Mouse (Mus musculus) bone marrow, adult 2 months (tissue): ENCODE measurements around the gene Gadd45gip1. TPM values are rescaled to one million over a fixed set of nuclear protein-coding genes. Genes with fewer than 3 reads are reported as not detected.

Experiments used
- H3K27ac ChIP-seq: fragments of 200-500 bp; 2 replicates; pipeline ENCODE4 v1.5.1; 2012; ENCODE audit warnings: low read depth, mild to moderate bottlenecking, control low read depth, inconsistent platforms, low read length; ENCODE audit not compliant: control insufficient read depth, poor library complexity, insufficient read depth
- H3K4me1 ChIP-seq: fragments of 200-500 bp; 2 replicates; pipeline ENCODE4 v1.6.1; 2011; ENCODE audit warnings: low read length; ENCODE audit not compliant: control insufficient read depth, insufficient read depth
- H3K4me3 ChIP-seq: fragments of 200-500 bp; replicated peaks from 2 replicates; pipeline ENCODE3; 2011; ENCODE audit warnings: mild to moderate bottlenecking, low read depth, low read length, control low read depth; ENCODE audit not compliant: control insufficient read depth
- CTCF ChIP-seq: fragments of 200-500 bp; IDR thresholded peaks from 2 replicates; pipeline ENCODE4 v1.5.1; 2011; ENCODE audit warnings: low read length, control low read depth; ENCODE audit not compliant: control insufficient read depth, insufficient read depth
- POLR2A ChIP-seq: fragments of 200-500 bp; IDR thresholded peaks from 2 replicates; pipeline ENCODE4 v1.6.1; 2011; ENCODE audit warnings: low read depth, mild to moderate bottlenecking, control low read depth, low read length, borderline replicate concordance; ENCODE audit not compliant: control insufficient read depth
- whole genome bisulfite sequencing: fragments of 180-500 bp; shearing (Covaris S2); methylation state at CpG from one replicate; pipeline ENCODE4 v1.1.7; 2018; 5-methylcytosine and 5-hydroxymethylcytosine counted together
- polyA plus RNA-seq: library from polyadenylated mRNA; stranded (reverse); fragments of >200 nt; gene quantifications from 2 replicates; pipeline ENCODE4 v1.2.4, GENCODE M21; 2011; ENCODE audit warnings: low replicate concordance; ENCODE audit not compliant: missing spikeins, insufficient read depth, insufficient read length

Gadd45gip1 gene
- polyA plus RNA-seq, result 9.2 and 20.5 TPM in 2 replicates

DNA sequence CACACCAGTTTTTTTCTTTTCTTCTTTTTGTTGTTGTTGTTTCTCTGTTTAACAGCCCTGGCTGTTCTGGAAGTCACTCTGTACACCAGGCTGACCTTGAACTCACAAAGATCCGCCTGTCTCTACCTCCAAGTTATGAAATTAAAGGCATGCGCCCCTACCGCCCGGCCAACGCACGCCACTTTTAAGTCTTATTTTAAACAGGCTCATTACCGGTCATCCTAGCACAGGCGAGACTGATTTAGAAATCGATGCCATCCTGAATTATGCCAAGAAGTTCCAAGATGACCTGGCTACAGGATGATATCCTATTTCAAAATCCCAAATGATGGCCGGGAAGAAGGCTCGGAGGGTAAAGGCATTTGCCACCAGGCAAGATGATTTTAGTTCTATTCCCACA lies at the start of gene Gadd45gip1:
TSS of gene Gadd45gip1 (plus strand) at position 33 of the 400 bp plus-strand sequence.
- Histone ChIP-seq H3K27ac (peak within 1 kb of the TSS; percentile 88), H3K4me1 (no peaks in the 10 kb centered on the region; the same call in 1 of the 2 replicates), H3K4me3 (peak within 1 kb of the TSS; percentile 100)
- no peak for TF ChIP-seq POLR2A
- TF ChIP-seq CTCF, result peak; percentile 60
- 10% methylated on average over 11 of the region's 11 CpGs for WGBS

DNA sequence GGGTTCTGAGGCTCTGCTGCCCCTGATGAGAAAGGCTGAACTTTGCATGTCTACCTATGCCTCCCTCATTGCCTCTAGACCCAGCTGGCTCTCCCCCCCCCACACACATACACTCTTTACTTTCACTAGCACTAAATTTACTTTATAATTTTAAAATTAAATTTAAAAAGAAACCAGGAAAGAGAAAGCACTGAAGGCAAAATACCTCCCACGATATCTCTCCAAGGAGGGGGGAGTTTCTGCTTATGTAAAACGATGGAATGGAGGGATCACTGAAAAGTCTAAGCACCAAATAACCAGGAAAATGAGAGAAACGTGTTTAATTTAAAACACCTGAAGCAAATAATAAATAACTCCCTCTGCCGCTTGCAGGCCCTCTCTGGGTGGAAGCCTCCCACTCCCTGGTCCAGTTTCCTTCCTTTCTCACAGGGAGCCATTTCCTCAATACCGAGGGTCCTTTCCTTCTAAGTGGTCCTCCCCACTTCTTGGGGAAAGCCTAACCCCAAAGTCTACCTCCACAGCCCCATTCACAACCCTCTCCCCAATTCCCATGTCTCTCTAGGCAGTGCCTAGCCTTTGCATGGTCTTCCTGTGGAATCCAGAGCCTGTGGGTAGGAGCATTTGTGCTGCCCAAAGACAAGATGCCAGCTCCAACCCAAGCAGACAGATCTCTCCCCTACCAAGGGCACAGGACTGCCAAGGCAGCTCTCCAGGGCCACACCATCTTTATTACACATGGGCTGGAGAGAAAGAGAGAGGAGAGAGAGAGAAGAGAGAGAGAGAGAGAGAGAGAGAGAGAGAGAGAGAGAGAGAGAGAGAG lies 49.4 kb upstream of the Gadd45gip1 start:
- Histone ChIP-seq H3K4me1 (no peaks in the 10 kb centered on the region), H3K4me3 (no peak overlapping the region), H3K27ac (no peak overlapping the region)
- 68% methylated on average over 5 of the region's 5 CpGs for WGBS
- TF ChIP-seq CTCF (no peak), POLR2A (no peak)

DNA sequence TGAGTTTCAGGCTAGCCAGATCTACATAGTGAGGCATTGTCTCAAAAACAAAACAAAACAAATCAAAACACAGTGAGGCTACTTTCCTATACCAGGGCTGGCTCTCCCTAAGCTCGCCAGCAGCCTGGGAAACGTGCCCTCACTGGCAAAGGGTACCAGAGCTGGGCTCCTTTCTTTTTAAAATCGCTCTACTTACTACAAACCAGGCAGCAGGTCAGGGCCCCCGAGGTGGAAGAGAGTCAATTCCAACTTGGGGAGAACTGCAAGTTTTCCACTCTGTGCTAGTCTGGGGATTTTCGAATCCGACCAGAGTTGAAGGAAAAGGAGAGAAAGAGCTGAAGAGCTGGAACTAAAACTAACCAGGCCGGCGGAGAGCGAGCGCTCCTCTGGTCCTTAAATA lies 48.6 kb upstream of the Gadd45gip1 start:
- 81% methylated on average over 10 of the region's 10 CpGs for WGBS
- no peaks in the 10 kb centered on the region for H3K4me1 ChIP-seq
- no peak for TF ChIP-seq POLR2A
- TF ChIP-seq CTCF, result no peak
- no peak overlapping the region for H3K4me3 ChIP-seq
- H3K27ac ChIP-seq, result no peak overlapping the region

DNA sequence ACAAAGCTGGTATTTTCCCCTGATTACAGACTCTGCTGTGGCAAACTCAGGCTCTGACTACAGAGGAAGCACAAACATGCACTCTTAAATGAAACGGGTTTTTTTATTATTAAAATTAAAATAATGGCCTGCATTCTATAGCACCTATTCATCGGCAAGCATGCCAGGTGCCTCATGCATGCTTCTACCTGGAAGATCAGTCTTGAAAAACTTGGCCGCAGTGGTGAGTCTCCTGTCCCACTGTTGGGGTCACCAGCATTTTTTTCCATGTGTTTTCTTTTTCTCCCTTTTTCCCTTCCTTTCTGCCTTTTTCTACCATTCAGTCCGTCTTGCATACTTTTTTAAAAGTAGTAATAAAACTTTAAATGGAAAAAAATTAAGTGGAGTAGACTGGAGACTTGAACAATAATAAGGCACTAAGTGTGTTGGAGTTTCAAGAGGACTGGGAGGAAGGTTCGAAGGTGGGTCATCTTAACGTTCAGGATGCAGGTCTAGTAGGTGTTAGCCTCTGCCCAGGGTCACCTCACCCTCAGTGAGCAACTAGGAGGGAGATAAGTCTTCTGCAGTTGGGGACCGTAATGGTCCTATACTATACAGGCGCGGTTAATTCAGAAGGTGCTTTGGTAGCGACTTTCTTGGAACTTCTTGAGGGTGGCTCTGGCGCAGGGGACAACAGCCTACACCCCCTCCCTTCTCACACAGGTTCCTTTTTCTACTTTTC lies 48.0 kb upstream of the Gadd45gip1 start:
- WGBS, result 79% methylated on average over 11 of the region's 11 CpGs
- Histone ChIP-seq H3K4me1 (no peaks in the 10 kb centered on the region), H3K4me3 (no peak overlapping the region), H3K27ac (no peak overlapping the region)
- no peak for TF ChIP-seq POLR2A

GRCm38 (mm10) chr8:84783919-84784581 lies 47.3 kb upstream of the Gadd45gip1 start:
- Histone ChIP-seq H3K4me3 (no peak overlapping the region), H3K4me1 (no peaks in the 10 kb centered on the region), H3K27ac (no peak overlapping the region)
- no peak for TF ChIP-seq CTCF
- TF ChIP-seq POLR2A, result no peak
- 43% methylated on average over 33 of the region's 33 CpGs for WGBS

DNA sequence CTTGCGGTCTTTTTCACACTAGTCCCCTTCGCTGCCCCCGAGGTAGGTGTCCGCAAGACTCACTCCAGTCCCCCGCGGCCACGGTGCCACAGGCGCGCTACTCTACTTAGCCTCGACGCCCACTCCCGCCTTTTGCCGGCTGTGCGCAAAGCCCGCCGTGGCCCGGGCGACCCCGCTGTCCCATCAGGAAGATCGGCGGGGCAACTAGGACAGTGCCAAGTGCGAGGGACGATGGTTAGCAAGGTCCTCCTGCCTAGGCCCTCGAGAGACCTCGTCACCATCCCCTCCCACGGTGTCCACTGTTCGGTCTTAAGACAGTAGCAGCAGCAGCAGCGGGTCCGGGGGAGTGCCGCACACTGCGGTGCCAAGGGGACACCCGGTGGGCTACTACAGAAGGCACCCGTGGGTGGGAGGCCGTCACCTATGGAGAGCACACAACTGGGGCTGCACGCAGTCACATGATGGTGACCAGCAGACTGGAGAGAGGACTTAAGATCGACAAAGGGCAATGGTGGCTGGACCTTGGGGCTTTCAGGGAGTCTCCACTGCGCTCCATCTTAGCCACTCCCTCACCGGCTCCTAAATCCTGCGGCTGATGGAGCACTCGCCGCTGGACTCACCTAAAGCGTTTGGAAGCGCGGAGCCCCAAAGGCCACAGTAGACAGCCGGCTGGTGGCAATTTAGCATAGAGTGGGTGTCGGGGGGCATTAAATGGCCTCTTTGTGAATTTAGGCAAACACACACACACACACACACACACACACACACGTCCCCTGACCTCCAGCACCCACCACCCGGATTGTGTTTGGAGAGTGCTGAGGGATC lies 46.4 kb upstream of the Gadd45gip1 start:
- 39% methylated on average over 48 of the region's 48 CpGs for WGBS
- no peak overlapping the region for H3K27ac ChIP-seq
- TF ChIP-seq POLR2A (no peak), CTCF (no peak)
- H3K4me3 ChIP-seq, result no peak overlapping the region
- no peaks in the 10 kb centered on the region for H3K4me1 ChIP-seq

- WGBS, result 71% methylated on average over 11 of the region's 11 CpGs
- H3K27ac ChIP-seq, result no peak overlapping the region
- no peak overlapping the region for H3K4me3 ChIP-seq
- no peaks in the 10 kb centered on the region for H3K4me1 ChIP-seq
- TF ChIP-seq CTCF (no peak), POLR2A (no peak)
Measured at GRCm38 (mm10) chr8:84785506-84785755, 45.9 kb upstream of the Gadd45gip1 start.
